Mouse (Mus musculus): ENCODE results near the gene Cdk2ap1. TPM values are rescaled to one million over a fixed set of nuclear protein-coding genes. Genes with fewer than 3 reads are reported as not detected.

Cdk2ap1 gene
- total and polyA plus RNA-seq, 2 experiments: 13.4 to 38.2 TPM

- no peaks in the 10 kb centered on the region for H3K79me2 ChIP-seq (ENCODE audit: control insufficient read depth, insufficient read depth, low read length)
- H3K27ac ChIP-seq (replicated peaks; ENCODE audit: insufficient read depth, low read depth, low read length): no peak overlapping the region
- no peaks in the 10 kb centered on the region for H3K4me1 ChIP-seq (ENCODE audit: control insufficient read depth, insufficient read depth, low read length)
- TF ChIP-seq POLR2A (IDR thresholded peaks at IDR 0.05; ENCODE audit: extremely low read depth, insufficient read depth, low read length) (no peak), CTCF (IDR thresholded peaks at IDR 0.05; ENCODE audit: low read depth, low read length) (no peak)
- DNase-seq (ENCODE audit: extremely low read depth, low read depth, low spot score): no peak
- H3K9ac ChIP-seq (ENCODE audit: low read depth, low read length): no peak overlapping the region
- H3K27me3 ChIP-seq (ENCODE audit: control insufficient read depth, insufficient read depth, low read length): no peaks in the 10 kb centered on the region
- no peaks in the 10 kb centered on the region for H3K36me3 ChIP-seq (ENCODE audit: control insufficient read depth, insufficient read depth, low read length)
- no peak overlapping the region for H3K4me3 ChIP-seq (ENCODE audit: insufficient read depth, low read depth, low read length)
- WGBS: 93% methylated on average over 9 of the region's 9 CpGs
Measured at GRCm38 (mm10) chr5:124337103-124337502, 25.8 kb downstream of the Cdk2ap1 start.

GRCm38 (mm10) chr5:124334392-124334791 is 28.5 kb downstream of the Cdk2ap1 start:
- Histone ChIP-seq H3K36me3 (ENCODE audit: control insufficient read depth, insufficient read depth, low read length) (no peaks in the 10 kb centered on the region), H3K4me1 (ENCODE audit: control insufficient read depth, insufficient read depth, low read length) (no peaks in the 10 kb centered on the region), H3K27me3 (ENCODE audit: control insufficient read depth, insufficient read depth, low read length) (no peaks in the 10 kb centered on the region), H3K9ac (ENCODE audit: low read depth, low read length) (no peak overlapping the region), H3K79me2 (ENCODE audit: control insufficient read depth, insufficient read depth, low read length) (no peaks in the 10 kb centered on the region), H3K27ac (replicated peaks; ENCODE audit: insufficient read depth, low read depth, low read length) (no peak overlapping the region), H3K4me3 (ENCODE audit: insufficient read depth, low read depth, low read length) (no peak overlapping the region)
- 69% methylated on average over 6 of the region's 6 CpGs for WGBS
- no peak for TF ChIP-seq CTCF (IDR thresholded peaks at IDR 0.05; ENCODE audit: low read depth, low read length)
- no peak for DNase-seq (ENCODE audit: extremely low read depth, low read depth, low spot score)

GRCm38 (mm10) chr5:124330086-124330485 is 32.8 kb downstream of the Cdk2ap1 start:
- no peaks in the 10 kb centered on the region for H3K27me3 ChIP-seq (ENCODE audit: control insufficient read depth, insufficient read depth, low read length)
- H3K27ac ChIP-seq (replicated peaks; ENCODE audit: insufficient read depth, low read depth, low read length): no peak overlapping the region
- H3K79me2 ChIP-seq (ENCODE audit: control insufficient read depth, insufficient read depth, low read length): no peaks in the 10 kb centered on the region; the same call in 1 of the 2 replicates
- WGBS: 94% methylated on average over 6 of the region's 6 CpGs
- H3K4me1 ChIP-seq (ENCODE audit: control insufficient read depth, insufficient read depth, low read length): peaks cover 6% of the 10 kb centered on the region
- H3K4me3 ChIP-seq (ENCODE audit: insufficient read depth, low read depth, low read length): no peak overlapping the region
- H3K36me3 ChIP-seq (ENCODE audit: control insufficient read depth, insufficient read depth, low read length): no peaks in the 10 kb centered on the region
- no peak overlapping the region for H3K9ac ChIP-seq (ENCODE audit: low read depth, low read length)
- TF ChIP-seq CTCF (IDR thresholded peaks at IDR 0.05; ENCODE audit: low read depth, low read length): no peak
- no peak for TF ChIP-seq POLR2A (IDR thresholded peaks at IDR 0.05; ENCODE audit: extremely low read depth, insufficient read depth, low read length)
- DNase-seq (ENCODE audit: extremely low read depth, low read depth, low spot score): no peak

- peak within 1 kb of the TSS; percentile 83 for H3K9ac ChIP-seq (ENCODE audit: low read depth, low read length)
- no peaks in the 10 kb centered on the region for H3K36me3 ChIP-seq (ENCODE audit: control insufficient read depth, insufficient read depth, low read length)
- peak within 1 kb of the TSS; percentile 84 for H3K27ac ChIP-seq (replicated peaks; ENCODE audit: insufficient read depth, low read depth, low read length)
- TF ChIP-seq CTCF (IDR thresholded peaks at IDR 0.05; ENCODE audit: low read depth, low read length) (no peak), POLR2A (IDR thresholded peaks at IDR 0.05; ENCODE audit: extremely low read depth, insufficient read depth, low read length) (peak; percentile 99)
- H3K4me3 ChIP-seq (ENCODE audit: insufficient read depth, low read depth, low read length): peak within 1 kb of the TSS; percentile 81
- peaks cover 6% of the 10 kb centered on the region for H3K4me1 ChIP-seq (ENCODE audit: control insufficient read depth, insufficient read depth, low read length)
- H3K27me3 ChIP-seq (ENCODE audit: control insufficient read depth, insufficient read depth, low read length): no peaks in the 10 kb centered on the region
- DNase-seq (ENCODE audit: extremely low read depth, low read depth, low spot score): peak; percentile 97
- no peaks in the 10 kb centered on the region; the same call in 1 of the 2 replicates for H3K79me2 ChIP-seq (ENCODE audit: control insufficient read depth, insufficient read depth, low read length)
- WGBS: under 1% methylated on average over 72 of the region's 72 CpGs
Measured at GRCm38 (mm10) chr5:124327510-124328364, 35.1 kb downstream of the Cdk2ap1 start, which contains the start of the genes Mphosph9 and 2810006K23Rik. Mphosph9 (minus strand) TSS chr5:124327972. 2810006K23Rik (plus strand) TSS chr5:124328089.

- Histone ChIP-seq H3K4me3 (ENCODE audit: insufficient read depth, low read depth, low read length) (no peak overlapping the region), H3K9ac (ENCODE audit: low read depth, low read length) (peak overlapping the region; percentile 22; the same call in 1 of the 2 replicates), H3K36me3 (ENCODE audit: control insufficient read depth, insufficient read depth, low read length) (no peaks in the 10 kb centered on the region), H3K27me3 (ENCODE audit: control insufficient read depth, insufficient read depth, low read length) (no peaks in the 10 kb centered on the region), H3K27ac (replicated peaks; ENCODE audit: insufficient read depth, low read depth, low read length) (no peak overlapping the region), H3K4me1 (ENCODE audit: control insufficient read depth, insufficient read depth, low read length) (peaks cover 6% of the 10 kb centered on the region), H3K79me2 (ENCODE audit: control insufficient read depth, insufficient read depth, low read length) (no peaks in the 10 kb centered on the region; the same call in 1 of the 2 replicates)
- TF ChIP-seq POLR2A (IDR thresholded peaks at IDR 0.05; ENCODE audit: extremely low read depth, insufficient read depth, low read length) (no peak), CTCF (IDR thresholded peaks at IDR 0.05; ENCODE audit: low read depth, low read length) (no peak)
- 9% methylated on average over 8 of the region's 8 CpGs for WGBS
- DNase-seq (ENCODE audit: extremely low read depth, low read depth, low spot score): no peak
Measured at GRCm38 (mm10) chr5:124326829-124327228, 36.1 kb downstream of the Cdk2ap1 start.

GRCm38 (mm10) chr5:124317648-124318047 is 45.2 kb downstream of the Cdk2ap1 start:
- no peaks in the 10 kb centered on the region for H3K27me3 ChIP-seq (ENCODE audit: control insufficient read depth, insufficient read depth, low read length)
- H3K4me3 ChIP-seq (ENCODE audit: insufficient read depth, low read depth, low read length): no peak overlapping the region
- no peak for DNase-seq (ENCODE audit: extremely low read depth, low read depth, low spot score)
- TF ChIP-seq CTCF (IDR thresholded peaks at IDR 0.05; ENCODE audit: low read depth, low read length) (no peak), POLR2A (IDR thresholded peaks at IDR 0.05; ENCODE audit: extremely low read depth, insufficient read depth, low read length) (no peak)
- no peak overlapping the region for H3K27ac ChIP-seq (replicated peaks; ENCODE audit: insufficient read depth, low read depth, low read length)
- H3K4me1 ChIP-seq (ENCODE audit: control insufficient read depth, insufficient read depth, low read length): no peaks in the 10 kb centered on the region
- H3K9ac ChIP-seq (ENCODE audit: low read depth, low read length): no peak overlapping the region
- peaks cover 9% of the 10 kb centered on the region; the same call in 1 of the 2 replicates for H3K36me3 ChIP-seq (ENCODE audit: control insufficient read depth, insufficient read depth, low read length)
- WGBS: 88% methylated on average over 7 of the region's 7 CpGs
- no peaks in the 10 kb centered on the region for H3K79me2 ChIP-seq (ENCODE audit: control insufficient read depth, insufficient read depth, low read length)
